In the genomic region with DNA sequence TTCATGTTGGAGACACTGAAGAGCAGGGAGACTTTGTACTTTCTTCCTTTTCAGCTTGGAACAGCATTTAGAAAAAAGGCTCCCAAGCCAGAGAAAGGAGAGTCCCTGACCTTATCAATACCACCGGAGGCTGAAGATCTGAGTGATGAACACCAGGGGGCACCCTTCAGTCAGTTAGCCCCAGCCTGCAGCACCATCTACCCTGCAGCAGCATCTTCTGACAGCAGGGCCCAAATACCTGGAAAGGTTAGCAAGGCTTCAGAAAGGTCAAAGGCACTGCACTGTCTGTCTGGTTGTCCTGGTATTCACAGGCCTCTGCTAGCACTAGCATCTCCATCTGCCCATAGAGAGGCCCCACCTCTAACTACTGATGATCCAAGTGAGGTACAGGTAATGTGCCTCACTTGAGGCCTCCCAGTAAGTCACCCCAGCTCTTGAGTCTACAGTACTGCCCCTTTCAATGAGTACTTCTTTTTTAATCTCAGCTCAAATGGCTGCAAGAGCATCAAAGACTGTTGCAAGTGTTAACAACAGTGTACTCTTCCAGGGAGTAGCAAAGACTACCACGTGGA, we compare ENCODE assay signal across 8 mouse cellular contexts. TPM values are rescaled to one million over a fixed set of nuclear protein-coding genes. Genes with fewer than 3 reads are reported as not detected.
DNase-seq lines count a peak whose midpoint lies in the region; ATAC-seq lines count a peak whose summit lies in the region.

No protein-coding gene starts in this region.

- H3K27me3 ChIP-seq in forebrain, embryonic 14.5 days (replicated peaks; ENCODE audit: control insufficient read depth, insufficient read depth, low read length) = no peaks in the 10 kb centered on the region
- no peaks in the 10 kb centered on the region for H3K27me3 ChIP-seq in forebrain, embryonic 12.5 days

- no peaks in the 10 kb centered on the region for H3K4me1 ChIP-seq in forebrain, embryonic 14.5 days (ENCODE audit: control insufficient read depth, insufficient read depth, low read length)
- no peaks in the 10 kb centered on the region for H3K4me1 ChIP-seq in forebrain, embryonic 12.5 days

- WGBS in forebrain, embryonic 14.5 days = 58% methylated on average over 2 of the region's 2 CpGs
- WGBS in forebrain, embryonic 12.5 days = 50% methylated on average over 2 of the region's 2 CpGs

- ATAC-seq in forebrain, embryonic 14.5 days = no peak
- no peak for ATAC-seq in forebrain, embryonic 12.5 days (ENCODE audit: low FRiP score)
- ATAC-seq in megakaryocyte, adult 5-6 weeks (ENCODE audit: poor library complexity, severe bottlenecking) = peak; percentile 96

- no peak overlapping the region for H3K27ac ChIP-seq in forebrain, embryonic 14.5 days (ENCODE audit: low read depth, low read length)
- no peak overlapping the region for H3K27ac ChIP-seq in forebrain, embryonic 12.5 days

- H3K9ac ChIP-seq in forebrain, embryonic 14.5 days (ENCODE audit: low read length) = no peak overlapping the region
- H3K9ac ChIP-seq in forebrain, embryonic 12.5 days = no peak overlapping the region

- no peak overlapping the region for H3K4me2 ChIP-seq in forebrain, embryonic 14.5 days (ENCODE audit: low read length)
- no peak overlapping the region for H3K4me2 ChIP-seq in forebrain, embryonic 12.5 days

- peak; percentile 59 for DNase-seq in forebrain, embryonic 14.5 days (ENCODE audit: low spot score)
- peak; percentile 68 for DNase-seq in 3T3-L1 (ENCODE audit: low read depth, low spot score)
- peak; percentile 32 to 78 for DNase-seq in adrenal gland, adult (ENCODE audit: inconsistent age in 2 of 2, low spot score in 1 of 2)
- DNase-seq in embryo, embryonic 10 days (ENCODE audit: low spot score) = peak; percentile 75
- DNase-seq in kidney, postnatal 14 days = peak; percentile 27
- peak; percentile 63 for DNase-seq in thymus, postnatal 14 days

- H3K4me3 ChIP-seq in forebrain, embryonic 14.5 days (ENCODE audit: low read depth, low read length) = no peak overlapping the region
- H3K4me3 ChIP-seq in forebrain, embryonic 12.5 days (replicated peaks) = no peak overlapping the region

- no peaks in the 10 kb centered on the region for H3K9me3 ChIP-seq in forebrain, embryonic 14.5 days (replicated peaks; ENCODE audit: control insufficient read depth, low read length)
- H3K9me3 ChIP-seq in forebrain, embryonic 12.5 days = no peaks in the 10 kb centered on the region

- H3K36me3 ChIP-seq in forebrain, embryonic 14.5 days (ENCODE audit: control insufficient read depth, insufficient read depth, low read length) = no peaks in the 10 kb centered on the region
- no peaks in the 10 kb centered on the region for H3K36me3 ChIP-seq in forebrain, embryonic 12.5 days (replicated peaks)

RNA-seq across cellular contexts. Expression of a gene that starts 25.4 kb away (rescaled TPM):
- polyA plus RNA-seq in forebrain, embryonic 14.5 days (2014; fragmentation: Nextera tagmentation; extraction: Ambion mirVana) = 16.1 and 16.3 TPM in 2 replicates
- 7.4 and 7.8 TPM in 2 replicates for polyA plus RNA-seq in forebrain, embryonic 12.5 days (2016; fragmentation: Nextera tagmentation; extraction: Ambion mirVana)
- total RNA-seq in megakaryocyte, adult 5-6 weeks (2015) = 1.8 and 2.6 TPM in 2 replicates
- total RNA-seq in megakaryocyte, adult 5-6 weeks (2017) = 1.6 and 2.1 TPM in 2 replicates
